Mouse (Mus musculus) gastrocnemius, adult 18-20 months (tissue): ENCODE results near the gene Spsb1. TPM values are rescaled to one million over a fixed set of nuclear protein-coding genes. Genes with fewer than 3 reads are reported as not detected.

Experiments used
- DNase-seq: peaks from one replicate; pipeline ENCODE4 v3.0.0; 2021; ENCODE audit warnings: low spot score
- long read RNA-seq, 2 experiments: library from polyadenylated mRNA; stranded (forward); transcript quantifications; one replicate each; pipeline ENCODE4 v2.0.0; 2021
- total RNA-seq, 2 experiments: library from RNA; stranded (reverse); gene quantifications; 2 replicates each; pipeline ENCODE4 v1.2.3; 2021

Spsb1 gene
- 1 to 10 TPM; 5.9 to 9.6 TPM for total RNA-seq
- long read RNA-seq, experiment 1, partial matches to known transcripts: 0 of 5 reads
- long read RNA-seq, experiment 1, other reads (novel, unspliced or antisense): 1 of 5 reads
- long read RNA-seq, experiment 2, partial matches to known transcripts: 0 of 4 reads
- long read RNA-seq, experiment 2, other reads (novel, unspliced or antisense): 0 of 4 reads

- peak; percentile 99 for DNase-seq
Measured at GRCm38 (mm10) chr4:149954893-149955439, at the start of gene Spsb1. Gene Spsb1, minus strand, starts transcription at chr4:149955043.

GRCm38 (mm10) chr4:150003641-150004040 is 48.8 kb upstream of the Spsb1 start:
- DNase-seq: peak; percentile 56

DNA sequence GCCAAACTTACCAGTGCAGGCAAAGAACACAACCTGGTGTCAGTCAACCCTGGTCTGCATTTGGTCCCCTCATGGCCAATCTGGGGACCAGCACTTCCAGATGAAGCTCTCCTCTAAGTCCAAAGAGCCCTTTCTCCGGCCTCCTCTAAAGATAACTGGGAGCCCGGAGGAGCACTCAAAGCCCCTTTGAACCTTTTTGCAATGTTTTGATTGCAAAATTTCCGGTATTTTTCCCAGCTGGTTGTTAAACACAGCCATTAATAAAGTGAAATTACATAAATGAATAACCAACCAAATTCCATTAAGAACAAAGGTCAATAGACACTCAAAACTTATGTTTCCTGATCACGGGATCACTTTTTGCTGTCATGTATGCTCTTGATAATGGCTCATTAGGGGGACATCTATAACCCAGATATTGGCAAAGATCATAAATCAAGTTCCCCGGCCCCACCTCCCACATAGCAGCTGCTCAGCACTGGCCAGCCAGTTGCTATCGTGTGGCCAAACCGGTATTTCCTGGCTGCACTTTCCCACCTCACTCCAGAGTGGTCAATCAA is 48.3 kb upstream of the Spsb1 start:
- peak; percentile 75 for DNase-seq

DNA sequence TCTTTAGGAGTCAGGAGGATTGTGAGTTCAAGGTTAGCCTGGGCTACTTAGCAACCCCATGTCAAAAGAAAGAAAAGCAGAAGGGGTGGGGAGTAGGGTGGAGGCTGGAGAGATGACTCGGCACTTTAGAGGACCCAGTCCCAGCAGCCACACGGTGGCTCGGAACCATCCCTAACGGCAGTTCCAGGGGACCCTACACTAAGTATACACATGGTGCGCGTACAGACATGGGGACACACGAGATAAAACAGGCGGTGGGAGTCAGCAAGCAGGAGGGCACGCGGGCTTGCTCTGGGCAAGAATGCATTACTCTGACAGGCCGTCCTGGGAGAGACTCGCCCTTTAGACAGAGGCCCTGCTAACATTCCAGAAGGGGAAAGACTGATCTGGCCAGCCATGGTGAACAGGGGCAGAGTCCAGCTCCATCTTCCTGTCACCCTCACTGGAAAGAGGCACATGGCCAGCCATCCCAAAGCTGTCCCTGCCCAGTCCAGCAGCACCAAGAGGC is 47.2 kb upstream of the Spsb1 start:
- DNase-seq: peak; percentile 52

GRCm38 (mm10) chr4:150001221-150001860 is 46.5 kb upstream of the Spsb1 start:
- peak; percentile 22 for DNase-seq

- no peak for DNase-seq
Measured at GRCm38 (mm10) chr4:149999931-150000555, 45.2 kb upstream of the Spsb1 start.

DNA sequence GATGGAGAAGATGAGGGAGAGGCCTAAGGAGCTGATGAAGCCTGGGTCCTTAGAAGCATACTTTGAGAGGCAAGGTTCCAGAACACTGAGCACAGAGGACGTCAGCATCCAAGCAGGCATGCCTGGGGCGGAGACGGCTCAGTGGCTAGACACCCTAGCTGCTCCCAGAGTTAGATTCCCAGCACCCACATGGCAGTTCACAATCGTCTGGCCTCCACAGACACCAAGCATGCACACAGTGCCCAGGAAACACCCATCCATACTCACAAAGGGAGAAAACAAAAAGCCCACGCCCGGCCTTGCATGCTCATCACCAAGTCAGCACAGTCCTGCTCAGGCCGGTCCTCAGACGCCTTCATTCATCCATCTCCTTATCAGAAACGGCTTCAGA is 44.7 kb upstream of the Spsb1 start:
- no peak for DNase-seq

- DNase-seq: peak; percentile 91
Measured at GRCm38 (mm10) chr4:149998786-149999509, 44.1 kb upstream of the Spsb1 start.

DNA sequence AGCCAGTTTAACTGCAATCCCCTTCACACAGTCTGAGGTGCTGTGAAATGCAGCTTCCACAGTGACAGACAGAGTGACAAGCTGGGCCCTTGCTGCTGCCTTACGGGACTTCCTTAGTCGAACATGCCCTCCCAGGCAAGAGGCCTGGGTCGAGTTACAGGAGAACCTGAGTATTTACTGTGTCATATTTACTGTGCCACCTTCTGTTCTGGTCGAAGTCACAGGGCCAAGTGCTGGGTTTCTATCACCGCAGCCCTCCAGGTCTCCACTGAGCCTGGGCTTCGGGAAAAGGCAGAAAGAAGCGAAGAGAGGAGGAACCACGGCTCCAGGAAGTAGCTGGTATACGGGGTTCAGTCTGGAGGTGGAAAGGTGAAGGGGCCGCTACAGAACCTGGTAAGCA is 43.2 kb upstream of the Spsb1 start:
- DNase-seq: peak; percentile 73

- DNase-seq: no peak
Measured at GRCm38 (mm10) chr4:149996440-149996839, 41.6 kb upstream of the Spsb1 start.

- no peak for DNase-seq
Measured at GRCm38 (mm10) chr4:149995911-149996310, 41.1 kb upstream of the Spsb1 start.

- peak; percentile 16 for DNase-seq
Measured at GRCm38 (mm10) chr4:149994218-149994617, 39.4 kb upstream of the Spsb1 start.

DNA sequence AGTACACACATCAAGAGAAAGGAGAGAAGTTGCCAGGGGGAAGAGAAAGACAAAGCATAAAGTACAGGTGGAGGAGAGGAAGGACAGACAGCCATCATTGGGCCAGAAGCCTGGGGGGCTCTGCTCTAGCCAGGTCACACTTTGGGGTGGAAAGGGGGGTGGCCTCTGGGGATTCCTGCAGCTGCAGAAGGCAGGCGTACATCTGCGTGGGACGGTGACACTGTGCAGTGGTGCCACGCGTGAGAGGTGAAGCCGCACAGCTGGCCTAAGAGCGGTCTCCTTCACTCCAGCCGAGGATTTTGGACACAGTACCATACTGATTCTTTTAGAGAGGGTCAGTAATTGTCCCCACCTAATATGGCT is 37.8 kb upstream of the Spsb1 start:
- DNase-seq: peak; percentile 9

DNA sequence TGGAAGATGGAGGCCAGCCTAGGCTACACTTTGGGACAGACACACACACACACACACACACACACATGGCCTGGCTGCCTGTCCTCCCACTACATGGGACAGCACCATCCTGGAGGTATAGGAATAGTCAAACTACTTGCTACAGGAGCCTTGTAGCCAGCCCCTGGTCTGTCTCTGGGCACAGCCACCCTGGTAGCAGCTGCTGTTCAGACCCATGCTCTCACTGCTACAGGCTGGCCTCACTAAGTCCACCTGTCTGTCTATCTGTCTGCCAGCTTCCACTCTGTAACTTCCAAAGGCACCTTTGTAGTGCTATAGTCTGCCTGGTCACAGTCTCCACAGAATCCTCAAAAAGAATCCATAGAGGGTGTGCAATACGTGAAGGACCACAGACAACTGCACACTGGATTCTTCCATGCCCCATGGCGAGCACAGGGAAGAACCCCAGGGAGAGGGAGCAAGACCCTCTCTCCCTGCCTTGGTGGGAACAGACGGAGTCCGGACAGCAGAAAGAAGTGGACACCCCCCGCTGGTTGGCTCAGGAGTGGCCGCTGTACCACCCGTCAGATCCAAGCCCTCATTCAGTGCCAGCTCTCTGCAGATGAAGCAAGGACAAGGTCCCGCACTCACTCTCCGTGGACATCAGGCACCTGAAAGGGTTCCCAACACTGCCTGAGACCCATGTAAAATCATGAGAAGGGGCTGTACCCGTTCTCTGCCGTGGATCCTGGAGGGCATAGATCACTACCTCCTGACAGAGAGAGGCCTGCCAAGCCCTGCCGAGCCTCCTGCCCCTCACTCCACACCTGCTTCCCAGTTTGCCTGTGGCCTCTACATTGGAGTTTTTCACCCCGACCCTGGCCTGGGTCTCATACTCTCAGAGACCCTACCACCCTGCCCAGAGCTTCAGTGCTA is 37.2 kb upstream of the Spsb1 start:
- peak; percentile 5 for DNase-seq

DNA sequence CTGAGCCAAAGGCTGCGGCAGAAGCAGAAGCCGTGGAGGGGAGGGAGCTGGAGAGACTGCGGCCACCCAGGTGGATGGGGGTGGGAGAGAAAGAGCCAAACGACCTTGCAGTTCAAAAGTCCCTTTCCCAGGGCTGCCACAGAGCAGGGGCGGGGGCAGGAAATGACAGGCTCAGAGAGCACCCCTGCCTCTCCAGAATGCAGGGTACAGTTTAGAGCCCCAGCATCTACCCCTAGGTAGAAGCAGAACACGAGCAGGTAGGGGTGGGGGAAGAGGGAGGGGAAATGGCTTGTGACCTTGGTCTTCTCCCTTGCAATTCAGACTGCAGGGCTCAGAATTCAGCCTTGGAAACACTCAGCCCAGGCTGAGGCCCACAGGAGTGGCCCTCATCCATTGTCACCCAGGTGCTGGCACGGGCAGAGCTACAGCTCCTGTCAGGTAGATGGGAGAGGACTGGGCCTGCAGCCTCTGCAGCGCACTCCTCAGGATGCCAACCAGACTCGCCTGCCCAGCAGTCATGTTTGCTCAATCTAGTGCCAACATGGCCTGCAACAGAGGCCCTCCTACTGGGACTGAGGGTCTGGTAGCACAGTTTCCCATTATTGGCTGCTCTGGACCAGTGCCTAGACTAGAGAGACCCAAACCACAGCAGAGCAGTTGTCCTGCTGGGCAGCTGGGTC is 36.3 kb upstream of the Spsb1 start:
- no peak for DNase-seq

DNA sequence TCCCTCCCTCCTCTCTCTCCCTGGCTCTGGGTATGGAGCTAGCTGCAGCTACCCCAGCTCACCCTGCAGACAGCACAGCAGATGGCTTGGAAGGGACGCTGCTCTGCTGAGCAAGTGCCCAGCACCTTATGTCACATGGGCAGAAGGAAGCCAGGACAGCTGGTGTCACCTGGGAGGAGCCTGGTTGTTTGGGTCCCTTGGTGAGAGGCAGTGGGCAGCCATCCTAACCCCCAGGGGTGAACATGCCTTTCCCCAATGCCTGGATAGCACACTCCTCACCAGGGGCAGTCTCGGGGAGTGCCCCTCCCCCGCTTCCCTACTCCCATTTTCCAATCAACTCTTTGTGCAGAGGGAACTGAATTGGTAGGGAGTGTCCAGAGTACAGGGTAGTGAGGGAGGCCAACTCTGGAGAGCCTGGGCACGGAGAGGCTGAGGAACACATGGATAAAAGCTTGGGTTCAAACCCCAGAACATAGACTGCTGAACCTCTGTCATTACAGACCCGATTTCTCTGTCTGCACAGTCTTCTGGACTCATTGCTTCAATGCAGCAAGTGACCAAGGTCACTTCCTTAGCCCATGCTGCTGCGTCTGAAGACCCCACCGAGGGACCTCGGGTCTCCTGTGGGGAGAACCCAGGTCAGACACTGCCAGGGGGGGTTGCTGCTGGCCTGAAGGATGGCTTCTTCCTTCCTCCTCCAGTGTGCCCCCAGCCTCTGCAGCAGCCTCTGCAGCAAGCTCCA is 35.5 kb upstream of the Spsb1 start:
- peak; percentile 84 for DNase-seq

DNA sequence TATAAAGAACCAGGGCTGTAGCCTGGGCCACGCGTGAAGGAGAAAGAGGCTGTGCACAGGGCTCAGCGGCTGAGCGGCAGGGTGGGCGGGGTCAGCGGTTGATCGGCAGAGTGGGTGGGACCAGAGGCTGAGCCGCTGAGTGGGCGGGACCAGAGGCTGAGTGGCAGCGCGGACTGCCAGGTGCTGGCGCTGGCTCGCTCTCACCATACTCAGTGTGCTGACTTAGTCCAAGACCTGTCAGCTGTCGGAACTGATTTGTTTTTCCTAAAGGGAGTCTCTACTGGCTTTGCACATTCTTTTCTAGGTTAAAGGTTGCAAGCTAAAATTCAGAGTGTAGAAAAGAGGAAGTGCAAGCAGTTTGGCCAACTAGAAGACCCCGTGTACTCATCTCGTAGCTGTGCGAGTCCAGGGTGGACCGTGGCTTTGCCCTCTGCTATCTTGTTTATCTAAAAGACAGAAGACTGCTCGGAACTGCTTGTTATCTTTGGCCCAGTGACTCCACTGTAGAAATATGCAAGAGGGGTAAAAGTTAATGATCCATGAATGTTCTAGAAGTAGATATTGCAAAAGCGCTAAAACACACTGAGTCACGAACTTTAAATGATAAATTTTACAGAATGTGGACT is 34.2 kb upstream of the Spsb1 start:
- DNase-seq: peak; percentile 89

- DNase-seq: peak; percentile 63
Measured at GRCm38 (mm10) chr4:149988301-149988700, 33.5 kb upstream of the Spsb1 start.
